ENCODE assay signal across 16 mouse cellular contexts in genomic region chr13:52654081-52654829, GRCm38 (mm10).
DNase-seq lines count a peak whose midpoint lies in the region; ATAC-seq and TF ChIP-seq lines count a peak whose summit lies in the region.
"Had no signal": no experiment of that assay in that cellular context is flagged by ENCODE, and none has a peak within 500 bp of the region (broad histone marks: within the 10 kb centered on the region; RNA-seq: fewer than 3 reads in every experiment).

No protein-coding gene starts in this region.

- no peaks in the 10 kb centered on the region for H3K9me3 ChIP-seq in forebrain, embryonic 13.5 days (replicated peaks)
- H3K9me3 ChIP-seq in forebrain, embryonic 14.5 days (replicated peaks; ENCODE audit: control insufficient read depth, low read length), result no peaks in the 10 kb centered on the region
- H3K9me3 ChIP-seq in lung, embryonic 14.5 days (ENCODE audit: low read depth, low read length), result no peaks in the 10 kb centered on the region
- H3K9me3 ChIP-seq: limb, embryonic 12.5 days; neural tube, embryonic 13.5 days had no signal

- no peak overlapping the region; the same call in 1 of the 2 replicates for H3K27ac ChIP-seq in forebrain, embryonic 13.5 days
- H3K27ac ChIP-seq in forebrain, embryonic 14.5 days (ENCODE audit: low read depth, low read length), result no peak overlapping the region
- H3K27ac ChIP-seq in lung, embryonic 14.5 days (ENCODE audit: low read depth), result no peak overlapping the region
- H3K27ac ChIP-seq: layer of hippocampus, adult 2 months; limb, embryonic 12.5 days; liver, embryonic 14.5 days; neural tube, embryonic 13.5 days had no signal

- peaks cover 5% of the 10 kb centered on the region; the same call in 1 of the 2 replicates for H3K27me3 ChIP-seq in forebrain, embryonic 13.5 days
- no peaks in the 10 kb centered on the region for H3K27me3 ChIP-seq in forebrain, embryonic 14.5 days (replicated peaks; ENCODE audit: control insufficient read depth, insufficient read depth, low read length)
- no peaks in the 10 kb centered on the region for H3K27me3 ChIP-seq in lung, embryonic 14.5 days (ENCODE audit: insufficient read depth, low read length)
- H3K27me3 ChIP-seq: neural tube, embryonic 13.5 days had no signal

- DNase-seq in forebrain, embryonic 14.5 days (ENCODE audit: low spot score), result no peak
- peak; percentile 63 for DNase-seq in lung, embryonic 14.5 days
- DNase-seq in lung, adult 2 months, result no peak
- peak; percentile 10 for DNase-seq in heart, postnatal 25 days (ENCODE audit: low spot score)
- peak; percentile 47 to 80 for DNase-seq in lung, postnatal 4 days
- DNase-seq in adrenal gland, postnatal 4 days (ENCODE audit: low spot score in 2 of 2), result no peak
- DNase-seq in right cerebral cortex, adult 2 months (ENCODE audit: low spot score in 2 of 2), result no peak
- DNase-seq: adrenal gland, postnatal 25 days; spleen, adult 18-20 months; thymus, postnatal 36 days had no signal

- 0 out of 2 replicates have a peak, but pooled peaks have one; percentile 16 for ATAC-seq in forebrain, embryonic 13.5 days
- no peak for ATAC-seq in forebrain, embryonic 14.5 days
- ATAC-seq in lung, embryonic 14.5 days (ENCODE audit: insufficient read depth), result no peak
- ATAC-seq: inflammation-experienced regulatory T-cells, adult 6 months had no signal

- TF ChIP-seq POLR2A in lung, adult 2 months (IDR thresholded peaks at IDR 0.05; ENCODE audit: borderline replicate concordance, extremely low read depth, low read depth, low read length), result no peak

- no peak overlapping the region for H3K4me2 ChIP-seq in forebrain, embryonic 13.5 days
- no peak overlapping the region for H3K4me2 ChIP-seq in forebrain, embryonic 14.5 days (ENCODE audit: low read length)
- no peak overlapping the region for H3K4me2 ChIP-seq in lung, embryonic 14.5 days
- H3K4me2 ChIP-seq: limb, embryonic 12.5 days; neural tube, embryonic 13.5 days had no signal

- WGBS in forebrain, embryonic 13.5 days, result 77% methylated on average over 12 of the region's 12 CpGs
- 72% methylated on average over 12 of the region's 12 CpGs for WGBS in forebrain, embryonic 14.5 days
- WGBS in lung, embryonic 14.5 days, result 56% methylated on average over 12 of the region's 12 CpGs
- WGBS in lung, adult 2 months, result 60% methylated on average over 12 of the region's 12 CpGs

- intact Hi-C loops in heart, postnatal 25 days (cut with DNase I), result loop anchor here (2.0 kb wide), 1 partner anchor 443 kb away; no protein-coding TSS in a partner anchor

- TF ChIP-seq CTCF in lung, embryonic 14.5 days (IDR thresholded peaks at IDR 0.05; ENCODE audit: low read depth), result no peak
- no peak for TF ChIP-seq CTCF in lung, adult 2 months (IDR thresholded peaks at IDR 0.05; ENCODE audit: insufficient read depth, low read length)

- no peaks in the 10 kb centered on the region for H3K36me3 ChIP-seq in forebrain, embryonic 13.5 days (ENCODE audit: poor library complexity, severe bottlenecking)
- H3K36me3 ChIP-seq in forebrain, embryonic 14.5 days (ENCODE audit: control insufficient read depth, insufficient read depth, low read length), result no peaks in the 10 kb centered on the region
- H3K36me3 ChIP-seq in lung, embryonic 14.5 days (ENCODE audit: insufficient read depth), result no peaks in the 10 kb centered on the region
- H3K36me3 ChIP-seq: limb, embryonic 12.5 days; neural tube, embryonic 13.5 days had no signal

- peaks cover 7% of the 10 kb centered on the region; the same call in 1 of the 2 replicates for H3K4me1 ChIP-seq in forebrain, embryonic 13.5 days
- no peaks in the 10 kb centered on the region for H3K4me1 ChIP-seq in forebrain, embryonic 14.5 days (ENCODE audit: control insufficient read depth, insufficient read depth, low read length)
- no peaks in the 10 kb centered on the region for H3K4me1 ChIP-seq in lung, embryonic 14.5 days (ENCODE audit: insufficient read depth)
- H3K4me1 ChIP-seq in lung, adult 2 months (ENCODE audit: control insufficient read depth, insufficient read depth, low read length), result no peaks in the 10 kb centered on the region
- H3K4me1 ChIP-seq: neural tube, embryonic 13.5 days had no signal

- no peak overlapping the region for H3K9ac ChIP-seq in forebrain, embryonic 13.5 days
- no peak overlapping the region for H3K9ac ChIP-seq in forebrain, embryonic 14.5 days (ENCODE audit: low read length)
- H3K9ac ChIP-seq in lung, embryonic 14.5 days, result no peak overlapping the region
- H3K9ac ChIP-seq: limb, embryonic 12.5 days; liver, embryonic 14.5 days; neural tube, embryonic 13.5 days had no signal

- no peak overlapping the region for H3K4me3 ChIP-seq in forebrain, embryonic 13.5 days
- H3K4me3 ChIP-seq in forebrain, embryonic 14.5 days (ENCODE audit: low read depth, low read length), result no peak overlapping the region
- no peak overlapping the region for H3K4me3 ChIP-seq in lung, embryonic 14.5 days (ENCODE audit: low read depth, low read length)
- no peak overlapping the region for H3K4me3 ChIP-seq in lung, adult 2 months (replicated peaks; ENCODE audit: extremely low read depth, low read depth, low read length)
- H3K4me3 ChIP-seq: layer of hippocampus, adult 2 months; limb, embryonic 12.5 days; neural tube, embryonic 13.5 days had no signal

Comparison
In these comparisons a context has a peak if more than half of its experiments do, and no peak if none do; other contexts are left out.
1. DNase-seq: peak in lung, embryonic 14.5 days (single experiment), heart, postnatal 25 days (single experiment) and lung, postnatal 4 days (2 of 2); none in forebrain, embryonic 14.5 days (single experiment), lung, adult 2 months (single experiment), adrenal gland, postnatal 4 days (0 of 2) and right cerebral cortex, adult 2 months (0 of 2).